Mouse (Mus musculus) neural tube, embryonic 11.5 days (tissue): ENCODE measurements around the gene Pdlim5. TPM values are rescaled to one million over a fixed set of nuclear protein-coding genes. Genes with fewer than 3 reads are reported as not detected.
"Not testable (repeated sequence)": the region's sequence is repeated elsewhere in the genome, so short reads cannot be mapped to it uniquely, and the experiment has no call there.

Experiments used
- ATAC-seq: fragments of 200-750 bp; cut with Nextera tagmentation; 2 replicates; pipeline ENCODE4 v1.8.0; 2017; ENCODE audit warnings: moderate number of reproducible peaks, mild to moderate bottlenecking, moderate TSS enrichment, moderate library complexity; ENCODE audit not compliant: insufficient read depth, low FRiP score, low TSS enrichment
- DNase-seq: peaks from one replicate; pipeline ENCODE4 v3.0.0-alpha.2; 2015; ENCODE audit warnings: low spot score
- H3K27ac ChIP-seq: fragments of 300-500 bp; sonication (generic); 2 replicates; pipeline ENCODE4 v1.5.1; 2014; ENCODE audit warnings: low read depth, mild to moderate bottlenecking, low read length
- H3K27me3 ChIP-seq: fragments of 300-500 bp; sonication (generic); 2 replicates; pipeline ENCODE4 v1.6.1; 2014; ENCODE audit warnings: mild to moderate bottlenecking, low read length, mixed read lengths; ENCODE audit not compliant: control insufficient read depth, insufficient read depth
- H3K36me3 ChIP-seq: fragments of 300-500 bp; sonication (generic); 2 replicates; pipeline ENCODE4 v1.6.1; 2014; ENCODE audit warnings: mild to moderate bottlenecking, low read length, moderate library complexity, mixed read lengths; ENCODE audit not compliant: control insufficient read depth, insufficient read depth
- H3K4me1 ChIP-seq: fragments of 300-500 bp; sonication (generic); 2 replicates; pipeline ENCODE4 v1.6.1; 2014; ENCODE audit warnings: low read length, mixed read lengths; ENCODE audit not compliant: control insufficient read depth, insufficient read depth
- H3K4me2 ChIP-seq: fragments of 300-500 bp; sonication (generic); 2 replicates; pipeline ENCODE4 v1.6.1; 2014; ENCODE audit warnings: low read depth, mild to moderate bottlenecking, moderate library complexity
- H3K4me3 ChIP-seq: fragments of 300-500 bp; sonication (generic); 2 replicates; pipeline ENCODE4 v1.5.1; 2014; ENCODE audit warnings: low read depth, low read length
- H3K9ac ChIP-seq: fragments of 300-500 bp; sonication (generic); 2 replicates; pipeline ENCODE4 v1.6.1; 2014; ENCODE audit warnings: mild to moderate bottlenecking, low read length
- H3K9me3 ChIP-seq: fragments of 300-500 bp; sonication (generic); 2 replicates; pipeline ENCODE4 v1.6.1; 2016; ENCODE audit warnings: low read length; ENCODE audit not compliant: control insufficient read depth
- WGBS: fragments of 180-500 bp; shearing (Covaris S2); extraction: QIAGEN DNeasy Blood & Tissue Kit; methylation state at CpG from one replicate; pipeline ENCODE4 v1.1.7; 2014; 5-methylcytosine and 5-hydroxymethylcytosine counted together
- polyA plus RNA-seq: library from polyadenylated mRNA; unstranded; fragments of >200 nt; fragmentation: Nextera tagmentation; extraction: Ambion mirVana; gene quantifications from 2 replicates; pipeline ENCODE4 v1.2.1, GENCODE M21; 2014

Gene Pdlim5
- polyA plus RNA-seq, 1 experiment from 2014 or later, result 20.8 TPM

- Histone ChIP-seq H3K4me2 (no peak overlapping the region), H3K4me3 (no peak overlapping the region), H3K36me3 (no peaks in the 10 kb centered on the region), H3K9me3 (no peaks in the 10 kb centered on the region), H3K4me1 (no peaks in the 10 kb centered on the region), H3K27me3 (no peaks in the 10 kb centered on the region), H3K9ac (no peak overlapping the region), H3K27ac (no peak overlapping the region)
- no peak for ATAC-seq
- 81% methylated on average over 9 of the region's 9 CpGs for WGBS
- no peak for DNase-seq
Observed at GRCm38 (mm10) chr3:142219910-142220309, 175.6 kb downstream of the Pdlim5 start.

GRCm38 (mm10) chr3:142212821-142213220, 182.7 kb downstream of the Pdlim5 start:
- Histone ChIP-seq H3K36me3 (no peaks in the 10 kb centered on the region), H3K9me3 (no peaks in the 10 kb centered on the region), H3K9ac (no peak overlapping the region), H3K27me3 (no peaks in the 10 kb centered on the region), H3K4me1 (no peaks in the 10 kb centered on the region), H3K27ac (no peak overlapping the region), H3K4me2 (no peak overlapping the region), H3K4me3 (no peak overlapping the region)
- DNase-seq, result no peak
- no peak for ATAC-seq
- 61% methylated on average over 2 of the region's 2 CpGs for WGBS

DNA sequence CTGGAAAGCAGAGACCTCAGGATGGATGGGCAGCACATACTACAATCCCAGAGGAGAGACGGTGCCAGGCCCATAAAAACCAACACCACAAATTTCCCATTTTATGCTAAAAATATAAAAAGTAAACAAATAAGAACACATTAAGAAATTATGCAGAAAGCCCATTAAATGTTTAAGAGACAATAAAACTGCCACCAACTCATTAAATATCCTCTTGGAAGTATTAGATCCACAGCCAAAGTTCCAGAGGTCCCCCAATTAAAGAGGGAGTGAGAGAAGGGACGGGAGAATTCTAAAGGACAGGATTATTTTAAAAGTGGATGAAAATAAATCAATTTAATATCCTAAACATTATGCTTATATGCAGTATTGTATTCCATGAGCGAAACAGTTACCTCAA, 183.3 kb downstream of the Pdlim5 start:
- no peaks in the 10 kb centered on the region for H3K4me1 ChIP-seq
- no peak overlapping the region for H3K27ac ChIP-seq
- WGBS, result 87% methylated on average over 3 of the region's 3 CpGs
- H3K4me2 ChIP-seq, result no peak overlapping the region
- DNase-seq (no peak), ATAC-seq (no peak)
- H3K36me3 ChIP-seq, result no peaks in the 10 kb centered on the region
- no peaks in the 10 kb centered on the region for H3K27me3 ChIP-seq
- no peak overlapping the region for H3K4me3 ChIP-seq
- no peak overlapping the region for H3K9ac ChIP-seq
- H3K9me3 ChIP-seq, result no peaks in the 10 kb centered on the region

- H3K4me2 ChIP-seq, result no peak overlapping the region
- H3K36me3 ChIP-seq, result no peaks in the 10 kb centered on the region
- ATAC-seq (peak; percentile 27; the same call in 1 of the 2 replicates), DNase-seq (no peak)
- no peaks in the 10 kb centered on the region for H3K27me3 ChIP-seq
- H3K9ac ChIP-seq, result no peak overlapping the region
- 72% methylated on average over 6 of the region's 6 CpGs for WGBS
- H3K27ac ChIP-seq, result no peak overlapping the region
- H3K4me1 ChIP-seq, result no peaks in the 10 kb centered on the region
- H3K4me3 ChIP-seq, result no peak overlapping the region
- no peaks in the 10 kb centered on the region for H3K9me3 ChIP-seq
Observed at GRCm38 (mm10) chr3:142209981-142210380, 185.5 kb downstream of the Pdlim5 start.

- no peaks in the 10 kb centered on the region for H3K4me1 ChIP-seq
- no peak overlapping the region for H3K9ac ChIP-seq
- no peak overlapping the region for H3K27ac ChIP-seq
- H3K4me2 ChIP-seq, result no peak overlapping the region
- ATAC-seq, result no peak
- no peaks in the 10 kb centered on the region for H3K36me3 ChIP-seq
- no peaks in the 10 kb centered on the region for H3K9me3 ChIP-seq
- no peaks in the 10 kb centered on the region for H3K27me3 ChIP-seq
- 79% methylated on average over 11 of the region's 11 CpGs for WGBS
- no peak for DNase-seq
- H3K4me3 ChIP-seq, result no peak overlapping the region
Observed at GRCm38 (mm10) chr3:142209057-142209456, 186.4 kb downstream of the Pdlim5 start.

DNA sequence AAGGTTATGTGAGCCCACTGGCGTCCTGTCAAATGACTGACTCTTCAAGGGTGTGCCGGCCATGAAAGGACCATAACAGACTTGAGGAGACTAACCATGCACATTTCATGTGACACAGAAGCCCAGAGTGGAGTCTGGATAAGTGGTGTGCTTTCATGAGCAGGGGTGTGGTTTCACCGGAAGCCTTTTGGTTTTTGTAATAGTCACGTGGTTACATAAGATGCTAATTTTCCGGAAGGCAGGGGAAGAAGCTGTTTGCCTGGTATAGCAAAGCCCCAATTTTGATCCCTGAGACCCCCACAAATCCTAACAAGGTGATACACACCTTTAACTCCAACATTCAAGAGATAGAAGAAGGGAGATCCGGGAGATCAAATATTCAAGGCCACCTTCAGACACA, 188.0 kb downstream of the Pdlim5 start:
- no peaks in the 10 kb centered on the region for H3K27me3 ChIP-seq
- ATAC-seq (no peak), DNase-seq (no peak)
- H3K4me2 ChIP-seq, result no peak overlapping the region
- no peak overlapping the region for H3K27ac ChIP-seq
- H3K36me3 ChIP-seq, result no peaks in the 10 kb centered on the region
- H3K9ac ChIP-seq, result no peak overlapping the region
- H3K4me1 ChIP-seq, result no peaks in the 10 kb centered on the region
- H3K9me3 ChIP-seq, result no peaks in the 10 kb centered on the region
- 93% methylated on average over 6 of the region's 6 CpGs for WGBS
- no peak overlapping the region for H3K4me3 ChIP-seq

GRCm38 (mm10) chr3:142206316-142206715, 189.2 kb downstream of the Pdlim5 start:
- ATAC-seq, result no peak
- H3K36me3 ChIP-seq, result no peaks in the 10 kb centered on the region

DNA sequence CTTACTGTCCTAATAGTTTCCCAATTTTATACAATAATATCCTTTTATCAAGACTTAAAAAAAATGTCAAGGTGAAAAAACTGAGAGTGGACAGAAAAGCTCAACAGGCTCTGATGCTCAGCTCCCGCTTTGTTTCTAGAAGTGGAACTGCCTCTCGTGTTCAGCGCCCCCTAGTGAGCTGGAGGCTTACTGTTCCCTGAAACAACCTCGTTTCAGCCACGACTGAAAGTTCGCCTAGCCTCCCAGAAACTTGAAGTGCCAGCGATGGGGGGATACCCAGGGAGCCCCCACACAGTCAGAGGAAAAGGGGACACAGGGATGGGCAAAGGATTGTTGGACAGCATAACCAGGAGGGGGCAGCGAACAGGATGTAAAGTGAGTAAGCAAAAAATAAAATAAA, 199.4 kb downstream of the Pdlim5 start:
- Histone ChIP-seq H3K4me3 (no peak overlapping the region), H3K9me3 (no peaks in the 10 kb centered on the region), H3K27ac (no peak overlapping the region), H3K36me3 (no peaks in the 10 kb centered on the region), H3K4me2 (no peak overlapping the region), H3K27me3 (no peaks in the 10 kb centered on the region), H3K9ac (no peak overlapping the region), H3K4me1 (no peaks in the 10 kb centered on the region)
- WGBS, result 88% methylated on average over 8 of the region's 8 CpGs
- DNase-seq (no peak), ATAC-seq (no peak)

More at GRCm38 (mm10) chr3:142206316-142206715, 189.2 kb downstream of the Pdlim5 start:
- Histone ChIP-seq H3K9me3 (no peaks in the 10 kb centered on the region), H3K4me2 (no peak overlapping the region), H3K27me3 (no peaks in the 10 kb centered on the region), H3K9ac (no peak overlapping the region), H3K4me1 (no peaks in the 10 kb centered on the region), H3K4me3 (no peak overlapping the region), H3K27ac (no peak overlapping the region)
- DNase-seq, result no peak
- WGBS, result 75% methylated on average over 3 of the region's 3 CpGs

- not testable (repeated sequence) for H3K9me3 ChIP-seq, H3K4me1 ChIP-seq, DNase-seq, H3K36me3 ChIP-seq, H3K9ac ChIP-seq, ATAC-seq, H3K27ac ChIP-seq, H3K27me3 ChIP-seq, H3K4me2 ChIP-seq, H3K4me3 ChIP-seq
Observed at GRCm38 (mm10) chr3:142191627-142192026, 203.9 kb downstream of the Pdlim5 start.
